Mouse (Mus musculus) lung, postnatal 14 days (tissue): ENCODE measurements at regions not wholly inside any gene's neighbourhood (a gene's known extent, or its start where the extent isn't known, plus 50 kb on each side); places are given as distances from the start of the nearest gene placed in this dataset.
"Not testable (repeated sequence)": the region's sequence is repeated elsewhere in the genome, so short reads cannot be mapped to it uniquely, and the experiment has no call there.

Source experiments
- DNase-seq: peaks from one replicate; pipeline ENCODE4 v3.0.0; 2021

- DNase-seq = peak; percentile 54
Observed at GRCm38 (mm10) chr13:82059498-82059897, 276.6 kb downstream of the Cetn3 start.

GRCm38 (mm10) chr13:82063880-82064279, 281.0 kb downstream of the Cetn3 start:
- DNase-seq = not testable (repeated sequence)

DNA sequence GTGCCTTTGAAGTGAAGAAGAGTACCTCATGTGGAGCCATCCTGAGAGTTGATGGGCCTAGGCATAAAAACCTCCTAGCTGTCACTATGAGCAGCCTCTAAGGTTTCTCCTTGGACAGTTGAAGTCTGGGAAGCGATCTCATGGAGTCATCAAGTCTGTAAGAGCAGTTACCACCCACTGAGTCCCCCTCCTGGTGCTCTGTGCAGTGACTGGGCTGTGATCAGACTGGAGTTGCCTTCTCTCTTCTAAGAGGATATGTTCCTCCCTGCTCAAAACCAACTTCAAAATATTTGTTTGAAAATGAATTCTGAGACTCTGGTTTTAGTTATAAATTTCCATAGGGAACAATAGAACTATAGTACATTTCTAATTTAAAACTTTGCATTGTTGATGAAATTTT, 283.3 kb downstream of the Cetn3 start:
- no peak for DNase-seq

- DNase-seq = no peak
Observed at GRCm38 (mm10) chr13:82066674-82067270, 283.9 kb downstream of the Cetn3 start.

DNA sequence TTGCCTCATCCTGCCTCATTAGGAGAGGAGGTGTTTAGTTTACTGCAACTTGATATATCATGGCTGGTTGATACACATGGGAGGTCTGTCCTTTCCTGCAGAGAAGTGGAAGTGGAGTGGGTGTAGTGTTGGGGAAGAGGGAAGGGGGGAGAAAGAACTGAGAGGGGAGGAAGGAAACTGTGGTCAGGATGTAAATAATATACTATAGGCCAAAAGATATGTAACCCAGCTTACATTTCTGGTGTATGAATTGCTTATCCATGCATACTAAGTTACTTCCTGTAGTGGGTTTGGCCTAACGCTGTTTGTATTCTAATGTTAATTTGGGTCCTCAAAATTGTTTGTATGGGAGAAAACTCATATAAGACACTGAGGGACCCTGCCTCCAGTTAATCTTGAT, 289.6 kb downstream of the Cetn3 start:
- no peak for DNase-seq

- DNase-seq = no peak
Observed at GRCm38 (mm10) chr13:82073343-82073742, 290.5 kb downstream of the Cetn3 start.

GRCm38 (mm10) chr13:82081375-82081774, 298.5 kb downstream of the Cetn3 start:
- no peak for DNase-seq

GRCm38 (mm10) chr13:82087635-82088034, 304.8 kb downstream of the Cetn3 start:
- DNase-seq = no peak

DNA sequence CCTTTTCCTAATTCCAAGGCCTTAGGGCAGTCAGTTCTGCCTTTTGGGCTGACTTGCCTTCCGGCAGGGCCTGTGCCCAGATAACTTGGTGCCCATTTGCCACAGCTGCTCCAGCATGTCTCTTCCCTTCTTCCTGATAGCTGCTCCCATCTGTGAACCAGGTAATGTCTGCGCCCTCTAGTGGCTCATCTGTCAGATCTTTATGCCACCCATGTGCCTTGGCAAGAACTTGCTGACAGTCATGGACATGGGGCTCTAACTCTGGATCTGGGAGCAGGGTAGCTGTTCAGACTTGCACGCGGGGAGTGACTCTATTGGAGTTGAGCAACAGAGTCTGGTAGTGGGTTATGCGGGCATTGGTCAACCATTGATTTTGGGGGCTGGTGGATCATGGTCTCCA, 309.3 kb downstream of the Cetn3 start:
- peak; percentile 21 for DNase-seq

DNA sequence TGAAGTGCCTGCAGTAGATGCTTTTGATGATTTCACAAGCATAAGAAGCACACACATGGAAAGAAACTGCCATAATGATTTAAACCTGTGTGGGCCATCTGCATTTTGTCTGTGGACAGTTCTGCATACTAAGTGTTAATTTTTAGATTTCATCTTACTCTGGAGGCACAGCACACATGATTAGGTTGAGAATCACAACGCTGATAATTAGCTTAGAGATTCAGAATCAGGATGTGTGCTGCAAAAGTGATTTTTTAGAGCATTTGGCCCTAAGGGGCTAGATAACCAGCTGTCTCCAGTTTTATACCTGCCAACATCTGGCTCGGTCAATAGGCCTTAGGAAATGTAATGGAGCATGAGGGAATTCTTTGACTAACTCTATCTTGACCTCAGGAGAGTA, 323.2 kb downstream of the Cetn3 start:
- DNase-seq = no peak

DNA sequence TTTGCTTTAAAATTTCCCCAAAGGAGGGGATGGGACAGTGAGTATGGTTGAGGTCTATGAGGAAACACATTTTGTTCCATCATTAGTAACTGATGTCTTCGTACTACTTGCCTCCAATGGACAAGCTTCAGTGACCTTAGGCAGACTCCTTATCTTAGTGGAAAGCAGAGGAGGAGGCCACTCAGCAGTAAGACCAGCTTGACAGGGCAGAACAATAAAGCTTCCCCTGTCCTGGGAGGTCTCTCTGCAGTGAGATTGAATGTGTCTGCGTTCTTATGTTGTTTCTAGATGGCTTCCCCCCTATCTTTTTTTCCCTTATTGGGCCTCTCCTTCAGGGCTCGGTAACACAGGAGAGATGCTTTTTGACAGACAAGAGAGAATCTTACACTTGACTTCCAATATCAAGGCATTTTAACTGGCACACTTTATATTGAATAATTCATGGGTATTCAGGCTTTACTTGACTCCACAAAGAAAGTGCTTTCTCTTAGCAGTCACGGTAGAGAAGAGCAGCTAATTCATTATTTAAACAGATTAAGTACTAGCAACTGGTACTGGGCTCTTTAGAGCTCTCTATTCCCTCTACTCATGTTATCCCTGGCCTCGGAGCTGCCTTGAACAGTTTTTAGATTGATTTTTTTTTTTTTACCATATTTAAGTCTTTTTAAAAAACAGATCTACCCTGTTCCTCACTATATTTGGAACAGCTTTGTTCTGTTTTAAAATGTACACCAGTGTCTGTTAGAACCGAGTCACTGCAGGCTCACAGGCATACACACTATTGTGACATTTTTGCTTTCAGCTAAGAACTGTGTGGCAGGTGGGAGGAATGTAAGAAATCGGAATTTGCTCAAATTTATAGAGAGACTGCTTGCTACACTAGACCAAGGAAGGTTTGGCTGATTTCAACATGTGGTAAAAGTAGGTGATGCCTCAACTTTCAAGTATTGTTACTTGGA, 347.2 kb downstream of the Cetn3 start:
- no peak for DNase-seq
